Mouse (Mus musculus) cerebellum, adult (tissue): ENCODE measurements around the gene Fbxl2.
"Not testable (repeated sequence)": the region's sequence is repeated elsewhere in the genome, so short reads cannot be mapped to it uniquely, and the experiment has no call there.

ENCODE experiments used
- ATAC-seq: cut with Nextera tagmentation; 2 replicates; pipeline ENCODE4 v1.9.2; 2017; ENCODE audit warnings: mild to moderate bottlenecking, moderate library complexity, mixed read lengths; ENCODE audit not compliant: insufficient number of reproducible peaks, low FRiP score, low TSS enrichment

Gene Fbxl2

DNA sequence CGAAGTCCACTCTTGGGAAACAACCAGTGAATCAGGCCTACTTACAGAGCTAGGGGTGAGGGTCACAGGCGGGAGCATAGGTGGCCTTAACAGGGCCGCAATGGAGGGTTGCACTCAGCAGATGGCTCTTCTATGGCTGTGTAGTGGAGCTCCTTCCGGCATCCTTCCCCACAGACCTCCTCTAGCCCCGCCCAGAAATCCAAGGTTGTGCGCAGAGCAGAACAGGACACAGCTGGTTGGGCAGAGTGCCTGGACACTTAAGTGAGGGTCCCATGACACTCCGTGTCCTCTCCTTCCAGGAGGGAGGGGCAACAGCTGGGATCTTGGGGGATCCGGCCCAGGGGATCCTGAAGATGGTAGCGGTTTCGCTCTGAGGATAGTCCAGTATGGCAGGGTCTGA, at the start of gene Fbxl2:
Gene Fbxl2 (minus strand): TSS at position 164 of the 400 bp plus-strand sequence.
- no peak for ATAC-seq

DNA sequence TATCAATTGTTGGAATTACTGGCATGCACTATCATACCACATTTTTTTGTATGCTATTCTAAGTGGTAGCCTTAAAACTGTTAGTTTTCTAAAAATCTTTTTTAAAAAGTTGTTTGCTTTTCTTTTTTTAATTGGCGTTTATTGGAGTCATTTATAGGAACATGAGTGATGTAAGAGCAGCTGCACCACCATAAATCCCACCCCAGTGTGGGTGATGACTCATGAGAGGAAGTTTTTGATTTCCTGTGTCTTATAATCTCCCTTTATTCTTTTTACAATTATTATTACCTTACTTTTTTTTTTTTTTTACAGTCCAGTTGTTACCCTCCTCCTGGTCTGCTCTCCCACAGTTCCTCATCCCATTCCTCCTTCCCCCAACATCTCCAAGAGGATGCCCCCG, 48.9 kb upstream of the Fbxl2 start:
- no peak for ATAC-seq

DNA sequence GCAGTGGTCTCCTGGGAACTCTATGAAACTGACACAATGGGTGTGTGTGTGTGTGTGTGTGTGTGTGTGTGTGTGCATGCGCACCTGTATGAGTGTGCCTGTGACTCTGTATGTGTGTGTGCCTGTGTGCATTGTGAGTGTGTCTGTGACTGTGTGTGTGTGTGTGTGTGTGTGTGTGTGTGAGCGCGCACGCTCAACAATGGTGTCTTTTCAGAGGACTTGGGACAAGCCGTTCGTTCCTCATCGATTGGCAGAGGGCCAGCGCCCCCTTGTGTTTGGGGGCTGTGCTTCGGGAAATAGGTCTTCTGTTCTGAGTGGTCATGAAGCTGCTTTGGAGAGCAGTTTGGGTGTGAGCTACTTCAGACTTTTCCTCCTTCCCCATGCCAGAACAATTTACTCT, 46.2 kb upstream of the Fbxl2 start:
- not testable (repeated sequence) for ATAC-seq

DNA sequence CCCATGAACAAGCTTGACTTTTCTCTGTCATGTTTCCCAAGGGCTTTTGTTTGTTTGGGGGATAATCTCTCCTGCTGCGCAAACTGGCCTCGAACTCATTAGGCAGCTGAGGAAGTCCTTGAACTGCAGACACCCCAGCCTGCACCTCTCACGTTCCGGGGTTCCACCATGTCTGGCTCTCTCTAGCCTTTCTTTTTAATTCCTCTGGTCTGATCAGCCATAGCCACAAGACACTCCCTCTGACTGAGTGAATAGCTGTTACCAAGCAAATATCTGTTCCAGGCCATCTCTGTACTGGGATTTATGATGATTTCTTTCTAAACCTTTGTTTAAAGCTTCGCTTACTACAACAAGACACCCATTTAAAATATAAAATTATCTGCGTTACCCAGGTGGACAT, 42.9 kb upstream of the Fbxl2 start:
- not testable (repeated sequence) for ATAC-seq

DNA sequence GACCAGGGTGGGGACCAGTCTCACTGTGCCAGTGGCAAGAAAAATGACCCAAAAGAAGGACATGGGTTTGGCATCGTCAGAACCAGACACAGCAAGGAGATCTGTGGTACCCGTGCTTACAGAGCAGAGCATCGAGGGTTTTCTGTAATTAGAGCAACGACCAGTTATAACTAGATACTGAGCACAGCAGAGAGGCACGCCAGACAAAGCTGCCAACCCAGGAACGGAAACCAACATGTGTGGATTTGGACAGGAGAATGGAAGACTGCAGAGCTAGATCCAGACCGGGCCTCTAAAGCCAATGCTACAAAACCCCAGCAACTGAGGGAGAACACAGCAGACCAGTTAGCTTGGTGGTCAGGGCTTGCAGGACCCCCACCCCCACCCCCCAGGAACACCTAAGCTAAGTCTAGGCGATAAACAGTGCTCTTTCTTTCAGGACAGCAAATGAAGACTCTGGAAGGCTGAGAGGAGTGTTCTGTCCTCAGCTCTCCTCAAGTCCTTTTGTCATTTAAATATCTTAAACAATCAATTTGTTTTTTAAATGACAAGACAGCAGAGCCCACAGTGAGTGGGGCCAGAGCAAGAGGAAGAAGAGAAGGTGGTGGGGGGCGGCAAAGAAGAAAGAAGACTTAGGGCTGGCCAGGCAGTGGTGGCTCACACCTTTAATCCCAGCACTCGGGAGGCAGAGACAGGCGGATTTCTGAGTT, 41.3 kb upstream of the Fbxl2 start:
- ATAC-seq: no peak

DNA sequence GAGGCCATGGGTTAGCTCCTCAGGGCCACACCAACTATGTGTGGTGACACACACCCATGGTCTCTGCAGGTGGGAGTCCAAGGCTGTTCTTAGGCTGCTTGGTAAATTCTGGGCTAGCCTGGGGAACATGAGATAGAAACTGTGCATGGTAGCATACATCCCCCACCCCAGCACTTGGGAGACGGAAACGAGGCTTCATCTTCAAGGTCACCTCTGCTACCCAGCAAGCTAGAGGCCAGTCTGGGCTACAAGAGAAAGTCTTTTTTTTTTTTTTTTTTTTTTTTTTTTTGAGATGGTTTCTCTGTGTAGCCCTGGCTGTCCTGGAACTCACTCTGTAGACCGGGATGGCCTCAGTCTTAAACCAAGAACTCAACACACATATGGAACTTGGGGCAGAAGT, 40.4 kb upstream of the Fbxl2 start:
- no peak for ATAC-seq

DNA sequence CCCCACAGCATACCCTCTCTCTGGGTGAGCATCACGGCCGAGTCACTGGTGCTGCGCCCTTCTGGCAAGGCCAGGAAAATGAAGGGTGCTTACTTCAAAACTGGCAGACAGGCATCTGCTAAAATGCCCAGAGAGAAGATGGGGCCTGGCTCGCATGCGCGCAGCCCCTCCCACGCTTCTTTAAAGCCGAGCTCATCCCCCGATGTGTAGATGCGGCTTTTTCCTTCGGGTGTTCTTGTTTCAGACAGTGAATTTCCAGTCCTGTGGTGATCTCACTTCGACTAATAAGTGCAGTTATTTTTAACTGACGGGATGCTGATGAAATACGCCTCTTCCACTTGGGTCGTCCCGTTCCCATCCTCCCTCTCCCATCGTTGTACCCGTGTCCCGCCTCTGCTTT, 27.7 kb upstream of the Fbxl2 start:
- ATAC-seq: no peak

DNA sequence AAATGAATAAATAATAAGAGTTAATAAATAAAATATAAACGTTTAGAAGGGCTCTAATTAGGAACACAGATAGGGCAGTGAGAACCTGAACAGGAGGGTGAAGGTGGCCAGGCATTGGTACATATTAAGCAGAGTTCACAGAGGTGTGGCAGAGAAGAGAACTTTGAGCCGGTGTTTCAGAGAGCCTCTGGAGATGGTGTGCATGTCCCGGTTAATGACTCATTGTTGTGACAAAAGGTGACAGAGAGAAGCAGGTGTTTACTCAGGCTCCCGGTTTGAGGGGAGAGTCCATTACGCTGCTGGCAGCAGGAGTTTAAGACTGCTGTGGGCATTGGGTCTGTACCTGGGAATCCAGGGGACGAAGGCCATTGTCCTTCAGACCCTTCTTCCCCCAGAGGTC, 23.4 kb upstream of the Fbxl2 start:
- ATAC-seq: no peak

DNA sequence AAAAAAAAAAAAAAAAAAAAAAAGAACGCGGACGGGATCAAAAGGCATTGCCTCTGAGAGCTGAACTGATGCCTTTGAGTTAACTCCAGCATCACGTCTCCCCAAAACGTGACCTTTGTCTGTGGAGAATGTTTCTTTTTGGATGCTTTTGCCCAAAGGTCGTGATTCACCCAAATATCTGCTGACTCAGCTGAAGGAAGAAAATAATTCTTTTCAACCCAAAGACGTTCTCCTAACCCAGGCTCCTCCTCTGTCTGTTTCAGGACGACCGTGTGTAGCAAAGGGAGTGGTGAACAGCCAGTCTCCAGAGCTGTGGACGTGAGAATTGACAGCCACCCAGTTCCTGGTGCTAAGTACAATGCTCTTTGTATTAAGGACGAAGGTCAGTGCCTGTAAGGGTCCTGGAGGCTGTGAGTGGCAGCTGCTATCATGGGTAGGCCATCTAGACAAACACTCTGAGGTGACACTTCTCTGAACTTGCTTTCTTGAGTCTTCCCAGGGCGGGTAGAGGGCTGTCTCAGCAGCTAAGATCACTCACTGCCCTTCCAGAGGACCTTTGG, 22.6 kb upstream of the Fbxl2 start:
- ATAC-seq: no peak

DNA sequence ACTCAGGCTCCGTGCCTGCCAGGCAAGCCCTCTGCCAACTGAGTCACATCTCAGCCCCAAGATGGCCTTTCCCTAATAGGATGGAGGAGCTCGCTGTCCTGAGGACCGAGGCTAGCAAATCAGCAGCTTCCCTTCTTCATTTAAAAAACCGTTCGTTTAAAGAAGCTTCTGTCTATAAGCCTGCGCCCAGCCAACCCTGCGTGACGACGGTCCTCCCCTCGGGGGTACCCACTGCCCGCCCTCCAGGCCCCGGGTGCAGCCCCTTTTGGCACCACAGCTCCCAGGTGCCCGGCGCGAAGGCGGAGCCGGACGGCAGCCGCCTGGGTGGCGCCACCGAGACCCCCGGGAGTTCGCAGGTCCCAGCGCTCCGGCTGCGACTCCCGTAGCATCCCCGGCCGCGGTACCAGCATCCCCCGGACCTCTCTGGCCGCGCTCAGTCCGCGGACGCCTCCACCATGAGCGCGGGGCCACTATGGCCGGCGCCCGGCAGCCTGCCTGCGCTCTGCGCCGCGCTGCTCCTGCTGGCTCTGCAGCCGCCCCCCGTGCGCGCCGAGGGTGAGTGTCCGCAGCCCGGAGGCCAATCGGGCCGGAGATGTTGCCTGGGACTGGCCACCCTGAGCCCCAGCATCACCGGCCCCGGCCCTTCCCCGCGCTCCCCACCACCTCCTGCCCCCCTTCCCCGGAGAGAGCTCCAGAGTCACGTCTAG, 11.3 kb upstream of the Fbxl2 start, which contains the start of gene Susd5:
Gene Susd5 (plus strand): TSS at position 51 of the 707 bp plus-strand sequence.
- no peak for ATAC-seq

DNA sequence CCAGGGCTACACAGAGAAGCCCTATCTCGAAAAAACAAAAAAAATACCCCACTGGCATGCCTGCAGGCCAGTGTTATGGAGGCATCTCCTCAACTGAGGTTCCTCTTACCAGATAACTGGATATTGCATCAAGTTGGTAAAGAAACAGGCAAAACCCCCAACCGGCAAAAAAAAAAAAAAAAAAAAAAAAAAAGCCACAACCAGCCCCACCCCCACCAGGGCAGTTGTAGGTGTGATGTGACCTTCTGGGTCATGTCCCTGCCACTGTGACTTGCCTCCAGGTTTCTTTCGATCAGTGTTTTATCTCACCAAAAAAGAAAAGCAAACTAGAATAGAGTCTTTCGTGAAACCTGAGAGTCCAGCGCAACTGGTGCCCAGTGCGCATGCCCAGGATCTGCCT, 6.9 kb upstream of the Fbxl2 start:
- no peak for ATAC-seq

DNA sequence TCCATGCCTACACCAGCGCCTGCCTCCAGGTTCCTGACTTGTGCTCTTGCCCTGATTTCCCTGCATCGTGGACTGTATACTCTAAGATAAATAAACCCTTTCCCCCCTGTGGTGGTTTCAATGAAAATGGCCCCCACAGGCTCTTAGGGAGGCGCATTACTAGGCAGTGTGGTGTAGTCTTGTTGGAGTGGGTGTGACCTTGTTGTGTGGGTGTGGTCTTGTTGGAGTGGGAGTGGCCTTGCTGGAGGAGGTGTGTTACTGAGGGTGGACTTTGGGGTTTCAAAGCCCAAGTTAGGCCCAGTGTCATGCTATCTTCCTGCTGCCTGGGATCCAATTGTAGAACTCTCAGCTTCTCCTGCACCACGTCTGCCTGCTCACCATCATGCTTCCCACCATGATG, 6.0 kb upstream of the Fbxl2 start:
- ATAC-seq: no peak

DNA sequence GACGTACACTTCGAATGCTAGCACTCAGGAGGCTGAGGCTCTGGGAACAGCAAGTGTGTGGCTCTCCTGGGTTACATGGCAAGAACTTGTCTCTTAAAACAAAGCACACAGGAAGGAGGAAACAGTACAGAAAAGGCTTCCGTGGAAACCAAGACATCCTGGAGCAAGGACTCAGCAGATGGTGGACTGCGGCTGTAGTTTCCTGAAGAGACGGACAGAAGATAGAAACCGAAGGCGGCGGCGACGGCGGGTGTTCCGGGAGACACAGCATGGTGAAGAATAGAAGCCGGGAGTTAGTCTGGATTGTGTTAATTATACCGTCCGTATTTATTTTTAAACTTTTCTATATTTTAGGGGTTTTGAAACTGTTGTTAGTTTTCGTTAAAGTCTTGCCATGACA, 4.8 kb upstream of the Fbxl2 start:
- ATAC-seq: no peak

DNA sequence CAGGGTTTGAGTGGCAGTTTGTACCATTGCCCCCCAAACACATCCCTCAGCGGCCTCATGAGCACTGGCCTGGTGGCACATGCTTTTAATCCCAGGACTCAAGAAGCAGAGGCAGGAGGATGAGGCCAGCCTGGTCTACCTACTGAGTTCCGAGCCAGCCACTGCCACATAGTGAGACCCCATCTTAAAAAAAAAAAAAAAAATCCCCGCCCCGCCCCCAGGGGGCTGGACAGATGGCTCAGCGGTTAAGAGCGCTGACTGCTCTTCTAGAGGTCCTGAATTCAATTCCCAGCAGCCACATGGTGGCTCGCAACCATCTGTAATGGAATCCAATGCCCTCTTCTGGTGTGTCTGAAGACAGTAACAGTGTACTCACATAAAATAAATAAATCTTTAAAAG, 4.1 kb upstream of the Fbxl2 start:
- ATAC-seq: no peak

DNA sequence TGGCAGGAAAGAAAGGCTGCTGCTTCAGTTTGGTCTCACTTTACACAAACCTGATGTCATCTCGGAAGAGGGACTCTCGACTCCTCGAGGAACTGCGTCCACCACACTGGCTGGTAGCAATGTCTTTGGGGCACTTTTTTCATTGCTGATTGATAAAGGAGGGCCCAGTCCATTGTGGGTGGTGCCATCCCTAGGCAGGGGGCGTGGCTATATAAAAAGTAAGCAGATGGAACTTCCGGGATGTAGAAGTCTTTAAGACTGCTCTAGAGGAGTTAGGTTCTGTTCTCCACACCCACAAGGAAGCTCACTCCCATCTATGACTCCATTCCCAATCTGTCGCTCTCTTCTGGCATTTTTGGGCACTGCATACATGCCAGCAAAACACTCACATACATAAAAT, 685 bp upstream of the Fbxl2 start:
- no peak for ATAC-seq

DNA sequence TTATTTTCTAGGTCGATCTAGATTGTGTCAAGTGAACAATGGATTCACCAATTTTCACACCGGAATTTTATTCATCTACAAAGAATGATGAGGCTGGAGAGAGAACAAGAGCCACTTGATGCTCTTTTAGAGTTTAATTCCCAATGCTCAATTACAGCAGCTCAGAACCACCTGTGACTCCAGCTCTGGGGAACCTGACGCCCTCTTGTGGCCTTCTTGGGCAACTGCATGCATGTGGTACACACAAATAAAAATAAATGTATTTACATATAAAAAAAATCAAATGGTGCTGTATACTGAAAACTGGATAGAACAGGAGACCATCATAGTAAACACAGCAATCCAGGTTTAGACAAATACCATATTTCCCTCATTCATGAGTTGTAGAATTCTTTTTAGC, 1.5 kb downstream of the Fbxl2 start:
- no peak for ATAC-seq

DNA sequence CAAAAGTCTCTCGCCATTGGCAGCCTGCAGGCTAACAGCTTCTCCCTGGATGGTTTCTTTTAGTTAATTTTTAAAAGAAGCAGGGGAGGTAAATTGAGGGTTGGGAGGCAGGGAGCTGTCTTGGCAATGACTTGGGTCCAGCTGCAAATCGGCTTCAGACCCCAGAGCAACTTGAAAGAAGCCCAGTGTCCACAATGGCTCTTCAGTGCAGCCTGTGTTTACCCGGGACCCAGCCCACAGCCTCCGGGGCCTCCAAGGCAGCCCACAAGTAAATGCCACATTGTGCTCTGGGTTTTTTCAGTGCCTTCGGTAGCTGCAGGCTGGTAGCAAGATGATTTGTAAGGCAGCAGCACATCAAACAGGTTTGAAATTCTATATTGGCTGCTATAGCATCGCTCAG, 3.5 kb downstream of the Fbxl2 start:
- ATAC-seq: no peak

DNA sequence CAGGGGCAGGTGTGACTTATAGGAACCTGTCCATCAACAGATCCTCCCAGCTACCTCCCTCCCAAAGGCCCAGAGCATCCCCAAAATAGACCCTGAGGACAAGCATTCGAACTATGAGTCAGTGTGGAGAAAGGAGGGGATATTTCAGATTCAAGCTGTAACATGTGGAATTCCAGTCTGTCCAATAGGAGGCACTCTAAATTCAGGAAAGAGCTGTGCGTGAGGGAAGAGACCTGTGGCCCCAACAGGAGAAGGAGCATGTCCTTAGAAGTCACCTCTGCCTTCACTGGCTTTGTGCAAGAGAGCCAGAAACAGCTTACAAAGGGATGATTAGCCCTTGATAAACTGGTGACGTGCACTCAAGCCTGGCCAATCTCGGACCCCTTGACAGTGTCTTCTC, 5.0 kb downstream of the Fbxl2 start:
- ATAC-seq: no peak

DNA sequence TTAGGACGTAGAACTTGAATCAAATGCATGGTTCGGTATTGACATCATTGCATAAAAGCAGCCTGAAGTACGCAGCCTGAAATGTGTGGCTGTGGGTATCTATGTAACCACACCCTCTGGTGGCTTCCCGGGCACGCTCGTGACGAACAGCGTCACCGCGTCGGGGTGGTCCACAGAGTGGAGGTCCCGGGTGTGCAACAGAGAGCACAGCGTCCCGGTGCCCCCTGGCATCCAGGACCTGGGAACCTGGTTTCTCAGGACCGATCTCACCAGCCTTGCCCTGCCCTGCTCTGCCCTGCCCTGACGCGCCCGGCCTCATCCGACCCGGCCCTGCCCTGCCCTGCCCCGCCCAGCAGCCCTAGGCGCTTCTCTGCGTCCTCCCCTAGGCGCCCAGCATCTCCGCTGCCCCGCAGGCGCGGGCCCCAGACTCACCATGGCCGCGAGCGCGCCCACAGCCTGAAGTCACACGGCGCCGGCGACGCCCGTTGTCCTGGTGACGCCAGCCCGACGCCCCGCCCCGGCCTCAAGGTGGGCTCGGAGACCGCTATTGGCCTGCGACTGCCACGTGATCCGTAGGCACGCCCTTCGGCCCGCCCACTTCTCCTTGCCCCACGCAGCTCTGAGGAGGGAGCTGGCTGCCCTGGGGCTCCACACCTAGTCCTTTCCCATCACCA, 19.6 kb downstream of the Fbxl2 start:
- peak; percentile 96 for ATAC-seq

DNA sequence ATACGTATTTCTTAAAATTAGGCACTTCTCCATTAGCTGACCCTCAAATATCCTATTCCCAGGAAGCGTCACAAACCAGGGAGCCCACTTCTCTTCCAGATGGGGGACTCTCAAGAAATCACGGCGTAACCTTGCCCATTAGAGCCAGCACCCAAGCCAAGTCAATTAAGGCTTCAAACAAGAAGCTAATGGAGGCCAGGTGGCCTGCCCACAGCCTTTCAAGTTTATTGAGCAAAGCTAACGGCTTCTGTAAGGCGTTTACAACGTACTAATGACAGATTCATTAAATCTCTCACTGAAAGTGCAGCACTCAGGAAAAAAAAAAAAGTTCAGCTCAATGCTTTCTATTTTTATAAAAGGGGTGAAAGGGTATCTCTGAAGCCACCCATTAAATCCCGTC, 20.1 kb downstream of the Fbxl2 start:
- no peak for ATAC-seq

DNA sequence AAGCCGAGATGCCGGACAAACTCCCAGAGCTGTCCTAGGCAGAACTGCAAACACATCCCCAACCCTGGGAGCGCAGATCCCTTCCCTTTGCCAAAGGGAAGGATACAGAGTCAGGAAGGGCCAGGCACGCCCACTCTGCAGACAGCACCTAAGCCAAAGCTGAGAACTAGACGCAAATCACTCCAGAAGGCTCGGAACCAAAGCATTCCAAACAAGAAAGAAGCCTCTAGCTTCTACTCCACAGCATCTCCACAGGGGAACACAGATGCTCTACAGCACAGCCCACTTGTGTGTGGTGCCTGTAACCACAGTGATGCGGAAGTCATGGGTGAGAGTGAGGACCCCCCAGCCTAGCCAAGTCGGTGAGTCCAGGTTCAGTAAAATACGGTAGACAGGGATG, 20.8 kb downstream of the Fbxl2 start:
- ATAC-seq: no peak
